Mouse (Mus musculus) testis, postnatal 14 days (tissue): ENCODE measurements at regions not wholly inside any gene's neighbourhood (a gene's known extent, or its start where the extent isn't known, plus 50 kb on each side); places are given as distances from the start of the nearest gene placed in this dataset.

Source experiments
- DNase-seq: peaks from one replicate; pipeline ENCODE4 v3.0.0; 2021; ENCODE audit warnings: low spot score

DNA sequence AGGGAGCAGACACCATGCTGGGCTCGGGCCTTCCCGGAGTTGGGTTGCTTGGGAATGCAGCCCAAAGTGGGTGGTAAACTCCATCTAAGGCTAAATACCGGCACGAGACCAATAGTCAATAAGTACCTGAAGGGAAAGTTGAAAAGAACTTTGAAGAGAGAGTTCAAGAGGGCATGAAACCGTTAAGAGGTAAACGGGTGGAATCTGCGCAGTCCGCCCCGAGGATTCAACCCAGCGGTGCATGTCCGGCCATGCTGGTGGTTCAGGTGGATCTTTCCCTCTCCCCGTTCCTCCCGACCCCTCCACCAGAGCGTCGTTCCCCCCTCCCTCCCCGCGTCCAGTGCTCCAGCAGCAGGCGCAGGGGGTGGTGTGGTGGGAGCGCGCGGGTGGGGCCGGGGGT is 179.1 kb upstream of the Arhgef26 start:
- DNase-seq, result peak; percentile 44

GRCm38 (mm10) chr3:62170647-62171046 is 167.5 kb upstream of the Arhgef26 start:
- DNase-seq, result no peak

GRCm38 (mm10) chr3:62187807-62188509 is 150.2 kb upstream of the Arhgef26 start:
- DNase-seq, result no peak

DNA sequence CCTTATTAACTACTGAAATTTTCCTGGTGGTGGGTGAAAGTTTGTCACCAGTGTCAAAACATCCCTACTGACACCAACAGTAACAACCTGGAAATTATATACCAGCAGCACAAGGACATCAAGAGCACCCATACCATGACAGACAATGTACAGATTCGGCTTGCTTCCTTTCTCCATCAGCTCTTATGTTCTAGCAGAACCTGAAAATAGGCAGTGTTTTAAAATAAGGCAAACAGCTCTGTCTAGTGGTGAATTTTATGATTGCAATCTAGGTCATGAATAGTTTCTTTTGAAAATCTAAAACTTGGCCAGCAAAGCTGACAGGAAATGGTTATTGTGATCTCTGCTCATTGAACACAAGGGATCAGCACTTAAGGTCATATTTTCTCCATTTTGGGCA is 145.7 kb upstream of the Arhgef26 start:
- no peak for DNase-seq

DNA sequence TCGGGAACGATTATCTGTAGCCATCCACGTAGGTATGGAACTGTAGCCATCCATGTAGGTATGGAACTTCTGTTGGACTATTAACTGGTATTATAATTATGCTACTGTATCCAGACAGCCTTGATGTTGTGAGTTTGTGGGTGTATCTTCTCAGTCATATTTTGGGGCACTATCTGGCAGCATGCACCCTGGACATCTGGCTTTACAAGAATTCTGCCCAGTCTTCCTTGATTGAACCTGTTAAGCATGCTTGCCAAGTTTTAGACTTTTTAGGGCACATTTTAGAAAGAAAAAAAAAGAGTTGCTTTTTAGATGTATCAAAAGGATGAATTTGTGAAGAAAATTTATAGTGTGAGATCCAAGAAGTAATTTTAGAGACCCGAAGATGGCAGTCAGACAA is 143.7 kb upstream of the Arhgef26 start:
- DNase-seq, result no peak

GRCm38 (mm10) chr3:62196679-62197078 is 141.5 kb upstream of the Arhgef26 start:
- DNase-seq, result no peak

GRCm38 (mm10) chr3:62215806-62216205 is 122.3 kb upstream of the Arhgef26 start:
- DNase-seq, result no peak

DNA sequence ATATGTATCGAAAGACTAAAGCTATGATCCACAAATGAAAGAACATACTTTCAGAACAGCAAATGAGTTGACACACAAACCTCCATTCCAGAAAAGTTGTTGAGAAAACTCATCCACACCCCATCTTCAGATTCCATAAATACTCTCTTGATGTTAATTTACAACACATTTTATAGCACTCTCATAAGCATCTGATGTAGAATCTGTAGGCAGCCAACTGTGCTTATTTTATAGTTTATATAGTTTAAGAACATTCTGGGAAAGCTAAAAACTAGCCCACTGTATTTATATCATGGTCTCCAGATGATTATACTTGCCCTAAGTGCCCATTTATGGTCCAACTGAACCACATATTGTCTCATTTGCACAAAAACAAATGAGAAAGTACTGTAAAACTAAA is 120.8 kb upstream of the Arhgef26 start:
- no peak for DNase-seq

- DNase-seq, result no peak
These were observed 110.4 kb upstream of the Arhgef26 start for GRCm38 (mm10) chr3:62227697-62228096.

- no peak for DNase-seq
These were observed 110.0 kb upstream of the Arhgef26 start for GRCm38 (mm10) chr3:62228156-62228555.

GRCm38 (mm10) chr3:62241031-62241430 is 97.1 kb upstream of the Arhgef26 start:
- DNase-seq, result no peak

GRCm38 (mm10) chr3:62271703-62272102 is 66.4 kb upstream of the Arhgef26 start:
- DNase-seq, result no peak

- no peak for DNase-seq
These were observed 59.9 kb upstream of the Arhgef26 start for GRCm38 (mm10) chr3:62278279-62278678.

- DNase-seq, result no peak
These were observed 57.2 kb upstream of the Arhgef26 start for GRCm38 (mm10) chr3:62280960-62281359.
